Mouse (Mus musculus): ENCODE results near the gene Vps9d1.
"Not testable (repeated sequence)": the region's sequence is repeated elsewhere in the genome, so short reads cannot be mapped to it uniquely, and the experiment has no call there.

- TF ChIP-seq POLR2A (IDR thresholded peaks at IDR 0.05; ENCODE audit: low read depth, low read length); CTCF (conservative IDR thresholded peaks at IDR 0.05; ENCODE audit: insufficient read depth, insufficient read length, low read depth, low read length): not testable (repeated sequence)
Observed at GRCm38 (mm10) chr8:123197016-123197415, 57.1 kb downstream of the Vps9d1 start.
